Mouse (Mus musculus): Measurements from ENCODE around the gene Vmn1r207-ps. TPM values are rescaled to one million over a fixed set of nuclear protein-coding genes. Genes with fewer than 3 reads are reported as not detected.
"Not testable (repeated sequence)": the region's sequence is repeated elsewhere in the genome, so short reads cannot be mapped to it uniquely, and the experiment has no call there.

Gene Vmn1r207-ps
- not detected in 2 replicates for total RNA-seq (2015; ENCODE audit: low replicate concordance)
- total RNA-seq (2017; ENCODE audit: low replicate concordance): not detected in 2 replicates

GRCm38 (mm10) chr13:22729529-22729928 is at the start of gene Vmn1r207-ps:
Gene Vmn1r207-ps (minus strand): TSS chr13:22729629.
- not testable (repeated sequence) for ATAC-seq (replicated peaks; ENCODE audit: low FRiP score, poor library complexity, severe bottlenecking)

- not testable (repeated sequence) for ATAC-seq (replicated peaks; ENCODE audit: low FRiP score, poor library complexity, severe bottlenecking)
Observed at GRCm38 (mm10) chr13:22777300-22777699, 47.9 kb upstream of the Vmn1r207-ps start, which contains the start of gene Vmn1r208. Gene Vmn1r208 (minus strand): TSS chr13:22777400.

- ATAC-seq (replicated peaks; ENCODE audit: low FRiP score, poor library complexity, severe bottlenecking): not testable (repeated sequence)
Observed at GRCm38 (mm10) chr13:22771592-22771991, 42.2 kb upstream of the Vmn1r207-ps start.

GRCm38 (mm10) chr13:22747524-22747923 is 18.1 kb upstream of the Vmn1r207-ps start:
- ATAC-seq (replicated peaks; ENCODE audit: low FRiP score, poor library complexity, severe bottlenecking): no peak

GRCm38 (mm10) chr13:22706947-22707346 is 22.5 kb downstream of the Vmn1r207-ps start:
- not testable (repeated sequence) for ATAC-seq (replicated peaks; ENCODE audit: low FRiP score, poor library complexity, severe bottlenecking)

- not testable (repeated sequence) for ATAC-seq (replicated peaks; ENCODE audit: low FRiP score, poor library complexity, severe bottlenecking)
Observed at GRCm38 (mm10) chr13:22702951-22703350, 26.5 kb downstream of the Vmn1r207-ps start.

Other genes starting within 250 kb of the Vmn1r207-ps start
- not detected in 2 replicates for gene Vmn1r202, start 224.2 kb downstream of the Vmn1r207-ps start, total RNA-seq (2015; ENCODE audit: low replicate concordance)
- gene Vmn1r202, start 224.2 kb downstream of the Vmn1r207-ps start, total RNA-seq (2017; ENCODE audit: low replicate concordance): not detected in 2 replicates
- gene Vmn1r203, start 211.5 kb downstream of the Vmn1r207-ps start, total RNA-seq (2015; ENCODE audit: low replicate concordance): not detected in 2 replicates
- gene Vmn1r203, start 211.5 kb downstream of the Vmn1r207-ps start, total RNA-seq (2017; ENCODE audit: low replicate concordance): 0.39 TPM in 1 of 2 replicates, not detected in the other
- not detected in 2 replicates for gene Vmn1r204, start 176.4 kb downstream of the Vmn1r207-ps start, total RNA-seq (2015; ENCODE audit: low replicate concordance)
- not detected in 2 replicates for gene Vmn1r204, start 176.4 kb downstream of the Vmn1r207-ps start, total RNA-seq (2017; ENCODE audit: low replicate concordance)
- gene Vmn1r205, start 136.6 kb downstream of the Vmn1r207-ps start, total RNA-seq (2015; ENCODE audit: low replicate concordance): not detected in 2 replicates
- not detected in 2 replicates for gene Vmn1r205, start 136.6 kb downstream of the Vmn1r207-ps start, total RNA-seq (2017; ENCODE audit: low replicate concordance)
- gene Vmn1r206, start 105.4 kb downstream of the Vmn1r207-ps start, total RNA-seq (2015; ENCODE audit: low replicate concordance): not detected in 2 replicates
- not detected in 2 replicates for gene Vmn1r206, start 105.4 kb downstream of the Vmn1r207-ps start, total RNA-seq (2017; ENCODE audit: low replicate concordance)
- not detected in 2 replicates for gene Vmn1r208, start 47.8 kb upstream of the Vmn1r207-ps start, total RNA-seq (2015; ENCODE audit: low replicate concordance)
- not detected in 2 replicates for gene Vmn1r208, start 47.8 kb upstream of the Vmn1r207-ps start, total RNA-seq (2017; ENCODE audit: low replicate concordance)
- not detected in 2 replicates for gene Vmn1r209, start 80.1 kb upstream of the Vmn1r207-ps start, total RNA-seq (2015; ENCODE audit: low replicate concordance)
- not detected in 2 replicates for gene Vmn1r209, start 80.1 kb upstream of the Vmn1r207-ps start, total RNA-seq (2017; ENCODE audit: low replicate concordance)
- gene Vmn1r210, start 101.7 kb upstream of the Vmn1r207-ps start, total RNA-seq (2015; ENCODE audit: low replicate concordance): not detected in 2 replicates
- not detected in 2 replicates for gene Vmn1r210, start 101.7 kb upstream of the Vmn1r207-ps start, total RNA-seq (2017; ENCODE audit: low replicate concordance)
- gene Vmn1r211, start 127.9 kb upstream of the Vmn1r207-ps start, total RNA-seq (2015; ENCODE audit: low replicate concordance): not detected in 2 replicates
- not detected in 2 replicates for gene Vmn1r211, start 127.9 kb upstream of the Vmn1r207-ps start, total RNA-seq (2017; ENCODE audit: low replicate concordance)
- not detected in 2 replicates for gene Vmn1r212, start 154.6 kb upstream of the Vmn1r207-ps start, total RNA-seq (2015; ENCODE audit: low replicate concordance)
- gene Vmn1r212, start 154.6 kb upstream of the Vmn1r207-ps start, total RNA-seq (2017; ENCODE audit: low replicate concordance): not detected in 2 replicates

Data from erythroid progenitor cell, adult 5-6 weeks (primary cell).